Mouse (Mus musculus): ENCODE measurements around the gene Cd207.

Cd207 gene

GRCm38 (mm10) chr6:83677757-83678156, at the start of gene Cd207:
Cd207 (minus strand) TSS chr6:83677857.
- DNase-seq (ENCODE audit: low spot score): no peak

DNA sequence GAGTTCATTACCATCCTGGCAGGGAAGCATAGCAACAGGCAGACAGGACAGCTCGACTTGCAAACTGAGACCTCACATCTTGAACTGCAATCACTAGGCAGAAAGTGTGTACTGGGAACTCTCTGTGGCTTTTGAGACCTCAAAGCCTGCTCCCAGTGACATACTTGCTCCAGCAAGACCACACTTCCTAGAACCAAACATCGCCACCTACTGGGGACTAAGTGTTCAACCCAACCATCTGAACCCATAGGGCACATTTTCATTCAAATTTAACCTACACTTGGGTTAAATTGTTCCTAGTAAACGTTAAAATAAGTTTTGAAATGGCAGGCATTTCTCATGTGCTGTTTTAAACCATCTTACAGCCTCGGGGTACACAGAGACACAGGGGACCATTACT, 49.5 kb upstream of the Cd207 start:
- DNase-seq (ENCODE audit: low spot score): no peak

DNA sequence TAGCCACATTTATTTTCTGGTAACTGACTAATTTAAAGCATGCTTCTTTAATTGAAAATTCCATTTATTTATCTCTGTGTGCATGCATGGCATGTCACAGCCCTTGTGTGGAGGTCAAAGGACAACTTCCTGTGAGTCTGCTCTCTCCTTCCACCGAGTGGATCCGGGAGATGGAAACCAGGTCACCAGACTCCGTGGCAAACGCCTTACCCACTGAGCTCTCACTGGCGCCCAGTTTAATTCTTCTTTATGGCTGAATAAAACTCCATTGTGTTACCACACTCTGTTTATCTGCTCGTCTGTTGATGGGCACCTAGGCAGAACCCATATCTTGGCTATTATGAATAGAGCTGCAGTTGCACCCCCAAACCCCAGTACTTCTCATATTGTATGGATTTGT, 44.9 kb upstream of the Cd207 start:
- DNase-seq (ENCODE audit: low spot score): no peak

DNA sequence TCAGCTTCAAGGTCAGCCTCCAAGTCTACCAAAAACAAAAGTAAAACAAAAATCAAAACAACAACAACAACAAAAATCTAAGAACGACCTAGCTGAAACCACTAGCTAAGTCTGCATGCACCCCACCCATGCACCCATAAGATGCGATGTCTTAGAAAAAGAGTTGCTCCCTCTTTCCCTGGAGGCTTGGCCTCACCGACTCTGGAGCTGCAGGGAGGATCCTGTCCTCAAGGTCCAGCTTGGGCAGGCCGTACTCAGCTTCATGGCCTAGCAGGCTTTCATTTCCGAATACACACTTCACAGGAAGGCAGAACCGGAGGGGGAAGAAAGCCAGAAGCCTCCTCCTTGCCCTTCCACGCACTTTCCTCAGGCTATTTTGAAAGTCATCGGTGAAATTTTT, 39.4 kb upstream of the Cd207 start:
- no peak for DNase-seq (ENCODE audit: low spot score)

DNA sequence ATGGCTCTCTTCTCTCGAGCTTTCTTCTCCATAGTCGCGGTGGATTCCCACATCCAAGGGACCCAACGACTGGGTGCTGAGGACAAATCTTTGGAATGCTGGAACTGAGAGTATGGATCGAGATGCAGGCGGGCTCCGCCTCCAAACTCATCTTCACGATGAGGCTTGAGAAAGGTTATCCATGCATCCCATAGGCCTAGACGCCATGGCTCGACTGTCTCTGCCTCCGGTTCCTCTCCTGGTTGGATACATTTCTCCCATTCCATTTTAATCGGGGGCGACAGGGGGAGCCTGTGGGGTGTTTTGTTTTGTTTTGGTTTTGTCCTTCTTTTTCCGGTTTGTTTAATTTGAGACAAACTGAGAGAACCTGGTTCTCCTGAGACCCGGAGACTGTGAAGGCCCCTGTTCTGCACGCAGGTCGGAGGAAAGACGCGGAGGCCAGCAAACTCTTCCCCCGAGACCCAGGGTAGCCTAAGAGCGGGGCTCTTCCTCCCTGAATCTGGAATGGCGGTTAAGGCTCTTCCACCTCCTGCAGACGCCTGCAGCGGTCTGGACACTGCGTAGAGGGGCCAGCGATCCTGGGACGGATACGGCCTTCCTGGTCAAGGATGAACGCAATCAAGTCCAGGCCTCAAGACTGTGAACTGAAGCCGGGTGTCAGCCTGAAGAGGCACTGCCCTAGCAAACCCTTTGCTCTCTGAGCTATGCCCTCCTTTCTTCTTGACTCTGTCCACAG, 38.0 kb upstream of the Cd207 start:
- DNase-seq (ENCODE audit: low spot score): no peak

- DNase-seq (ENCODE audit: low spot score): no peak
Observed at GRCm38 (mm10) chr6:83714221-83715123, 36.8 kb upstream of the Cd207 start.

- no peak for DNase-seq (ENCODE audit: low spot score)
Observed at GRCm38 (mm10) chr6:83713271-83714136, 35.8 kb upstream of the Cd207 start.

GRCm38 (mm10) chr6:83711725-83712475, 34.2 kb upstream of the Cd207 start:
- no peak for DNase-seq (ENCODE audit: low spot score)

- peak; percentile 48 for DNase-seq (ENCODE audit: low spot score)
Observed at GRCm38 (mm10) chr6:83711067-83711675, 33.5 kb upstream of the Cd207 start, which contains the start of gene Vax2. Vax2 (plus strand) TSS chr6:83711264.

- no peak for DNase-seq (ENCODE audit: low spot score)
Observed at GRCm38 (mm10) chr6:83710361-83711066, 32.9 kb upstream of the Cd207 start.

DNA sequence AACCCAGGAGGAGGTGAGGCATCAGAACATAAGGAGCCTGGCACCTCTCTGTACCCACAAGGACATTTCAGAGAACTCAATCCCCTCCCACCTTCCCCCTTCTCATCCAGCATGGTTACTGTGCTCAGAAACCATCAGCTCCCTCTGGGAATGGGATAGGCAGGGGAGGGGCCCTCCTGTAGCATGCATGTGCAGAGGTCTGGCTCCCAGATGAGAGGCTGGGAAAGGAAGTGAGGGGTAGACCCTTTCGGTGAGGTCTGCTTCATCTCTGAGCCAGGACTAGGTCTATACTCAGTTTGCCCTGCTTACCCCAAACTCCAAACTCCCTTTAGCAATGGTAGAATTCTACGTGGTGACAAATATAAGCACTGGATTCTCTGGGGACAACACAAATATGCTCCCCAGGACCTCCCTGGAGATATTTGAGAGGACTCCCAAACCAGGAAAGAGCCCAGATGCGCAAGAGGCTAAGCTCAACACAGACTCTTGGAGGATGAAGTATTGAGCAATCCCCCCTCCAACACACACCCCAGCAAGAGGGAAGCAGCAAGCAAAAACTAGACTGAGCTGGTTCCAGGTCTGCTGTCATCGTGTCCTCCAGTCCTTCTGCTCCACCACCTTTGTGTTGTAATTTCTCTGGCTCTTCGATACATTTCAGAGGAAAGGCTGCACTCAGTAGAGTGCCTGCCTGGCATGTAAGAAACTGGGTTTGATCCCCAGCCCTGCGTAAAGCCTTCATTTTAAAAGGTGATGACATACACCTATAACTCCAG, 30.3 kb upstream of the Cd207 start:
- DNase-seq (ENCODE audit: low spot score): no peak

DNA sequence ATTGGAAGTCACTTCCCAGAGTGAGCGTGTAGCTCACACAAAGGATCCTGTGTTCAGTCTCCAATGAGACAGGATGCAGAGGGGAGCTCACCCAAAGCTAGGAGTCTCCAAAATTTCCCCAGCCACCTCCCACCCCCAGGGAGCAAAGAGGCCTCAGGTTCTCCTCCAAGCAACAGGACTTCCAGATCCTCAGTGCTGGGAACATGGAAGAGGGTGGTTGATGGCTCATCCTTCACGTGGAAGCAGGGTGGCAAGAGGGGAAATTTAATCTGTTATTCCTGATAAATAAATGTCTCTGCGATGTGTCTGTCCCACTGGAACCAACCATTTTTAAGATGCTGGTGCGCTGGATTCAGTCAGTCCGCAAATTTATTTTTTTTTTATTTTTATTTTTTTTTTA, 27.0 kb upstream of the Cd207 start:
- DNase-seq (ENCODE audit: low spot score): no peak

DNA sequence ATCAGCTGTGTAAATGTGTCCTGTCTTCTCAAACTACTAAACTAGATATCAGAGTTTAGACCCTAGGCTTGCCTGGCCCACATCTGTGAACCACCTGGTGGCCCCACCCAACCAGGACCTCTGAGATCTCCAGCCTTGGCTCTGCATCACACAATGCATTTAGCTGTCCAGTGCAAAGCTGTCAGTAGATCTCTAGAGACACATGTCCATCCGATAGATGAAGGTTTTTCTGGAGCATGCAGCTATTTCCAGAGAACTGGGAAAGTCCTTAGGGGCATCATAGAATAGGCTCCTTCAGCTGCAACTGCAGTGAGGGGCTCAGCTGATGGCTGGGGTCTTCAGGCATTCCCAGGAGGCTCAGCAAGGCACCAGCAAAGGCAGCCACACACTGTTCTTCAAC, 26.6 kb upstream of the Cd207 start:
- no peak for DNase-seq (ENCODE audit: low spot score)

DNA sequence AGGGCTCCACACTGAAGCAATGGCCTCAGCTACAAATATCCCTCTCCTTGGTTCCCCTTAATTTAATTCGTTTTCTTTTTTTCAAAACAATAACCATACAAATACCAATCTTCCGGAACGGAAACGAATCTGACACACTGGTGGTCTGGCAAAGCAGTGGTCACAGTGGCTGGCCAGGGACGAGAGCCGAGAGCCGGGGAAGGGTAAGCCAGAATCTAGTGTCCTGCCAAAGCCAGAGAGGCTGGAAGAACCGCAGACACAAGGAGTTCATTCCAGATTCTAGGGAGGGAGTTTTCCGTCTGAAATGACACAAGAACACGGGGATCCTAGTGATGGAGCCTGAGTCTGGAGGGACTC, 26.0 kb upstream of the Cd207 start:
- DNase-seq (ENCODE audit: low spot score): no peak

- no peak for DNase-seq (ENCODE audit: low spot score)
Observed at GRCm38 (mm10) chr6:83703000-83703721, 25.5 kb upstream of the Cd207 start.

DNA sequence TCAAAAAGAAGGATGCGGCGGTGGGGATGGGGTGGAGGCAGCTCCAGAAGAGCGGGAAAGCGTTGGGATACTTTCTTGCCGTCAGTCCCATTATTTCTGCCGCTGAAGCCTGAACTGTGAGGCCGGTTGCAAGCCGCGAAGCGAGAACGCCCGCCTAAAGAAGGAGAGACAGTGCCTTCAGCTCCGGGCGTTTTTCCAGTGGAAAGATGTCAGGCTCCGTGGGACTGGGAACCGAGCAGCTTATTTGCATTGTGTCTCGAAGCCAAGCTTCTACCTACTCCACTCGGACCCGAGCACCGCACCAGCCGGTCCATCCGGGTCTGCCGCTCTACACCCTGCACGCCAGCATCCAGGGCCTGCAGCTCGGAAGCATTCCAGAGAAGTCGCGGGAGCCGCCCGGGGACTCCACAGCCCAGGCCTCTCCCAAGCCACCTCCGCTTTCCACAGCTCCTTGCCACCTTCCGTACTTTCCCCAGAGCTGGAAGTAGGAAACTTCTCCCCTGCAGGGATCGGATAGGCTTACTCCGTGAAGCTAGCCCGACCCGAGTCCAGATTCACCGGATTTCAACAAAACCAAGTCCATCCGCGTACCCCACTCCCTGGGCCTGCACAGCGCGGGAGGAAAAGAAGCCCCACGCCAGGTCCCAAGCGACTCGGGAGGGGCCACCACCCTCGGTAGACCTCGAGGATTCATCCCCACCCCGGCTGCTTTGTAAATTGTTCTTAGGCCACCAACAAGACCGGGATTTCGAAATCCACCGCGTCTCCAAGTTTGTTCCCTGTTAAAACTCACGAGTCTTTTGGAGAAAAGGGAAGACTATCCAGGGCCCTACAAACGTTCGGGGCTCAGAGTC, 24.7 kb upstream of the Cd207 start:
- no peak for DNase-seq (ENCODE audit: low spot score)

DNA sequence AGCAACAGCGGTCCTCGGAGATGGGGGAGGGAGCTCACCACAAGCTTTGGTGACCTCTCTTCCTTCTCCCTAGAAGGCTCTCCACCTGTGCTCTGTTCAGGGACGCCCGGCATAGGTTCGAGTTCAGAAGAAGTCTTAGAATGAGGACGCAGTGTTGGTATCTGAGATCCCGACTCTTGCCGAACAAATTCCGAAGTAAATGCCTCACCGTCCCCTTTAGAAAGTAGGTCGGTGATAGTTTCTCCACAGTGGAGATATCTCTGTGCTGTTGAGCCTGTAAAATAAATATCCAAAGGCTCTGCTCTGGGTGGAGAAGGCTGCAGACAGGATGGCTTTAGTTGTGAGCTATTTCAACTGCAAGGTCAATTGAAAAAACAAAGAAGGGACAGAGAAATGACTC, 23.3 kb upstream of the Cd207 start:
- no peak for DNase-seq (ENCODE audit: low spot score)

DNA sequence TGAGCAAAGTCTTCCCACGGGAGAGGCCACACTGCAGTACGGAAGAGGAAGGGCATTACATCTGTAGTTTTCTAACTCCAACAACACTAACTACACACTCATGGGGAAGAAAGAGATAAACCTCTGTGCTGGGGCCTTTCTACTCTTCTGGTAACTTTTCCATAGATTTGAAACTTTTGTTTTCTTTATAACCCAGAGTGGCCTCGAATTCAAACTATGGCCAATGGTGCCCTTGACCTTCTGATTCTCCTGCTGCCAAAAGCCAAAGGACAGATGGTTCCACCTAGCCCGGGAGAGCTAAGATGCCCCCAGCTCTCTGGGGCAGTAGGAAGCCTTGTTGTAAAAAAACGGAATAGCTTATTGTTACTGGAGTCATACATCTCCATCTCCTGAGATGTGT, 22.3 kb upstream of the Cd207 start:
- DNase-seq (ENCODE audit: low spot score): no peak

All from lung, postnatal 25 days (tissue).